In genomic region chr2:160356132-160356531, GRCm38 (mm10) we compare ENCODE assay signal across 12 mouse cellular contexts. TPM values are rescaled to one million over a fixed set of nuclear protein-coding genes. Genes with fewer than 3 reads are reported as not detected.
DNase-seq lines count a peak whose midpoint lies in the region; ATAC-seq and TF ChIP-seq lines count a peak whose summit lies in the region.
"Had no signal": no experiment of that assay in that cellular context is flagged by ENCODE, and none has a peak within 500 bp of the region (broad histone marks: within the 10 kb centered on the region; RNA-seq: fewer than 3 reads in every experiment).

No protein-coding gene starts in this region.

- no peaks in the 10 kb centered on the region for H3K9me3 ChIP-seq in liver, embryonic 11.5 days (ENCODE audit: control insufficient read depth, low read length)
- H3K9me3 ChIP-seq in stomach, postnatal 0 days (ENCODE audit: control insufficient read depth, low read length): no peaks in the 10 kb centered on the region
- H3K9me3 ChIP-seq: limb, embryonic 10.5 days had no signal

- no peaks in the 10 kb centered on the region for H3K79me2 ChIP-seq in liver, adult 2 months (ENCODE audit: control insufficient read depth, insufficient read depth, low read length)

- no peak overlapping the region for H3K9ac ChIP-seq in liver, adult 2 months (ENCODE audit: low read depth, low read length)
- no peak overlapping the region for H3K9ac ChIP-seq in liver, embryonic 11.5 days (ENCODE audit: low read depth, low read length)
- H3K9ac ChIP-seq in stomach, postnatal 0 days (ENCODE audit: low read length): no peak overlapping the region

- WGBS in liver, adult 2 months: 68% methylated on average over 5 of the region's 5 CpGs
- 56% methylated on average over 5 of the region's 5 CpGs for WGBS in liver, embryonic 11.5 days
- WGBS in stomach, postnatal 0 days: 61% methylated on average over 5 of the region's 5 CpGs

- DNase-seq in cerebellum, postnatal 14 days: peak; percentile 20 to 27
- DNase-seq in cerebellum, postnatal 4 days (ENCODE audit: low spot score in 2 of 2): no peak
- peak; percentile 38 for DNase-seq in liver, adult 2 months (ENCODE audit: extremely low read depth, low read depth, low spot score)
- DNase-seq in liver, embryonic 11.5 days (ENCODE audit: low spot score): no peak
- no peak for DNase-seq in brain, embryonic 14.5 days (ENCODE audit: low read depth)
- no peak for DNase-seq in stomach, postnatal 0 days (ENCODE audit: low spot score)
- DNase-seq in right cerebral cortex, postnatal 25 days: no peak
- DNase-seq in gastrocnemius, postnatal 4 days (ENCODE audit: low spot score in 2 of 2): no peak
- DNase-seq: right cerebral cortex, postnatal 14 days had no signal

- no peak overlapping the region for H3K4me2 ChIP-seq in liver, embryonic 11.5 days
- no peak overlapping the region for H3K4me2 ChIP-seq in stomach, postnatal 0 days (replicated peaks; ENCODE audit: low read depth)

- ATAC-seq in liver, embryonic 11.5 days (replicated peaks; ENCODE audit: low FRiP score): no peak
- ATAC-seq in stomach, postnatal 0 days (ENCODE audit: low FRiP score, low TSS enrichment): no peak
- ATAC-seq: hindbrain, embryonic 16.5 days had no signal

- TF ChIP-seq EP300 in stomach, postnatal 0 days (optimal IDR thresholded peaks at IDR 0.05): no peak

- no peaks in the 10 kb centered on the region for H3K36me3 ChIP-seq in liver, adult 2 months (ENCODE audit: control insufficient read depth, insufficient read depth, low read length)
- H3K36me3 ChIP-seq in liver, embryonic 11.5 days (ENCODE audit: control insufficient read depth, insufficient read depth, low read length): no peaks in the 10 kb centered on the region
- H3K36me3 ChIP-seq in stomach, postnatal 0 days (ENCODE audit: control insufficient read depth, insufficient read depth, low read length): no peaks in the 10 kb centered on the region
- H3K36me3 ChIP-seq: limb, embryonic 10.5 days had no signal

- no peak overlapping the region for H3K4me3 ChIP-seq in liver, adult 2 months (ENCODE audit: insufficient read depth, low read depth, low read length)
- H3K4me3 ChIP-seq in liver, embryonic 11.5 days (ENCODE audit: low read depth, low read length): no peak overlapping the region
- H3K4me3 ChIP-seq in stomach, postnatal 0 days (ENCODE audit: low read depth, low read length): no peak overlapping the region
- H3K4me3 ChIP-seq: limb, embryonic 10.5 days had no signal

- H3K27me3 ChIP-seq in liver, adult 2 months (ENCODE audit: control insufficient read depth, insufficient read depth, low read length): no peaks in the 10 kb centered on the region
- H3K27me3 ChIP-seq in liver, embryonic 11.5 days (replicated peaks; ENCODE audit: control insufficient read depth, insufficient read depth, low read length): peaks cover 41% of the 10 kb centered on the region
- H3K27me3 ChIP-seq in stomach, postnatal 0 days (ENCODE audit: control insufficient read depth, insufficient read depth, low read length): no peaks in the 10 kb centered on the region

- peak; percentile 66 for TF ChIP-seq CTCF in liver, adult 2 months (IDR thresholded peaks at IDR 0.05; ENCODE audit: low read depth, low read length)
- peak; percentile 58; the same call in 1 of the 2 replicates for TF ChIP-seq CTCF in brain, embryonic 14.5 days (IDR thresholded peaks at IDR 0.05; ENCODE audit: borderline replicate concordance, extremely low read depth, insufficient read depth, insufficient read length)
- TF ChIP-seq CTCF in stomach, postnatal 0 days (IDR thresholded peaks at IDR 0.05; ENCODE audit: low read depth): peak; percentile 68

- no peak for TF ChIP-seq POLR2A in liver, adult 2 months (IDR thresholded peaks at IDR 0.05; ENCODE audit: extremely low read depth, insufficient read depth, low read length)
- TF ChIP-seq POLR2A in brain, embryonic 14.5 days (IDR thresholded peaks at IDR 0.05; ENCODE audit: borderline replicate concordance, extremely low read depth, insufficient read depth, insufficient read length, poor library complexity, severe bottlenecking): no peak

- H3K4me1 ChIP-seq in liver, adult 2 months (ENCODE audit: control insufficient read depth, insufficient read depth, low read length): peaks cover 10% of the 10 kb centered on the region
- H3K4me1 ChIP-seq in liver, embryonic 11.5 days (replicated peaks; ENCODE audit: control insufficient read depth, insufficient read depth, low read length): no peaks in the 10 kb centered on the region
- no peaks in the 10 kb centered on the region for H3K4me1 ChIP-seq in stomach, postnatal 0 days (replicated peaks; ENCODE audit: control insufficient read depth, insufficient read depth)

- H3K27ac ChIP-seq in liver, adult 2 months (replicated peaks; ENCODE audit: insufficient read depth, low read depth, low read length): no peak overlapping the region
- no peak overlapping the region for H3K27ac ChIP-seq in liver, embryonic 11.5 days (ENCODE audit: low read depth, low read length)
- H3K27ac ChIP-seq in stomach, postnatal 0 days (replicated peaks): no peak overlapping the region
- H3K27ac ChIP-seq: limb, embryonic 10.5 days had no signal

RNA-seq across cellular contexts. Expression of gene Mafb, which starts 10.7 kb away (rescaled TPM):
- 17.0 and 22.3 TPM in 2 replicates for total RNA-seq in liver, adult 2 months (2014; rRNA removed)
- polyA plus RNA-seq in liver, adult 2 months (2012; rRNA removed): 6.3 and 10.3 TPM in 2 replicates
- polyA plus RNA-seq in liver, embryonic 11.5 days (2014; fragmentation: Nextera tagmentation; extraction: Ambion mirVana): 4.5 and 5.0 TPM in 2 replicates
- 6.5 and 16.2 TPM in 2 replicates for polyA plus RNA-seq in brain, embryonic 14.5 days (2012; rRNA removed)
- 4.3 and 4.9 TPM in 2 replicates for polyA plus RNA-seq in stomach, postnatal 0 days (2015; fragmentation: Nextera tagmentation; extraction: Ambion mirVana)
- total RNA-seq in gastrocnemius, postnatal 4 days (2021): 10 to 100 TPM; 21.5 to 23.7 TPM

RNA-seq across cellular contexts. Expression of gene Gm826, which starts 22.2 kb away (rescaled TPM):
- total RNA-seq in liver, adult 2 months (2014; rRNA removed): 4.0 and 4.1 TPM in 2 replicates
- 1.4 and 2.9 TPM in 2 replicates for polyA plus RNA-seq in liver, adult 2 months (2012; rRNA removed)
- 8.4 and 8.6 TPM in 2 replicates for polyA plus RNA-seq in liver, embryonic 11.5 days (2014; fragmentation: Nextera tagmentation; extraction: Ambion mirVana)
- polyA plus RNA-seq in brain, embryonic 14.5 days (2012; rRNA removed): 0.09 TPM in 1 of 2 replicates, not detected in the other
- polyA plus RNA-seq in stomach, postnatal 0 days (2015; fragmentation: Nextera tagmentation; extraction: Ambion mirVana): not detected in 2 replicates
- total RNA-seq in gastrocnemius, postnatal 4 days (2021): under 1 TPM in 1 of 2 experiments, not detected in 1; 0.73 TPM
- polyA plus RNA-seq: embryonic facial prominence, embryonic 11.5 days; hindbrain, embryonic 16.5 days had no signal

Comparison
In these comparisons a context has a peak if more than half of its experiments do, and no peak if none do; other contexts are left out.
1. DNase-seq: peak in cerebellum, postnatal 14 days (2 of 2) and liver, adult 2 months (single experiment); none in cerebellum, postnatal 4 days (0 of 2), liver, embryonic 11.5 days (single experiment), brain, embryonic 14.5 days (single experiment), stomach, postnatal 0 days (single experiment), right cerebral cortex, postnatal 25 days (single experiment) and gastrocnemius, postnatal 4 days (0 of 2).
2. Peak in every context shown above with its lines, with median percentiles within 50 percentile points of each other: CTCF ChIP-seq.